Mouse (Mus musculus) hindbrain, embryonic 15.5 days (tissue): ENCODE data around the gene Naa16. TPM values are rescaled to one million over a fixed set of nuclear protein-coding genes. Genes with fewer than 3 reads are reported as not detected.

Experiments
- ATAC-seq: fragments of 200-750 bp; cut with Nextera tagmentation; 2 replicates; pipeline ENCODE4 v1.8.0; 2017; ENCODE audit warnings: low read depth, moderate number of reproducible peaks, moderate TSS enrichment; ENCODE audit not compliant: low FRiP score
- H3K27ac ChIP-seq: fragments of 300-500 bp; sonication (generic); replicated peaks from 2 replicates; pipeline ENCODE4 v1.5.1; 2015; ENCODE audit warnings: mild to moderate bottlenecking, inconsistent platforms
- H3K27me3 ChIP-seq: fragments of 300-500 bp; sonication (generic); 2 replicates; pipeline ENCODE4 v1.6.1; 2015; ENCODE audit warnings: control low read depth, inconsistent platforms
- H3K36me3 ChIP-seq: fragments of 300-500 bp; sonication (generic); 2 replicates; pipeline ENCODE4 v1.6.1; 2015; ENCODE audit warnings: control low read depth, inconsistent platforms
- H3K4me1 ChIP-seq: fragments of 300-500 bp; sonication (generic); replicated peaks from 2 replicates; pipeline ENCODE4 v1.6.1; 2015; ENCODE audit warnings: control low read depth, inconsistent platforms
- H3K4me2 ChIP-seq: fragments of 300-500 bp; sonication (generic); 2 replicates; pipeline ENCODE4 v1.6.1; 2015; ENCODE audit warnings: moderate library complexity, mild to moderate bottlenecking, inconsistent platforms
- H3K4me3 ChIP-seq: fragments of 300-500 bp; sonication (generic); 2 replicates; pipeline ENCODE4 v1.5.1; 2015; ENCODE audit warnings: mild to moderate bottlenecking, inconsistent platforms
- H3K9ac ChIP-seq: fragments of 300-500 bp; sonication (generic); 2 replicates; pipeline ENCODE4 v1.6.1; 2015; ENCODE audit warnings: inconsistent platforms
- H3K9me3 ChIP-seq: fragments of 300-500 bp; sonication (generic); 2 replicates; pipeline ENCODE4 v1.6.1; 2016; ENCODE audit warnings: control low read depth, inconsistent platforms
- WGBS: fragments of 180-500 bp; shearing (Covaris S2); methylation state at CpG from one replicate; pipeline ENCODE4 v1.1.7; 2015; 5-methylcytosine and 5-hydroxymethylcytosine counted together
- polyA plus RNA-seq: library from polyadenylated mRNA; unstranded; fragments of >200 nt; fragmentation: Nextera tagmentation; extraction: Ambion mirVana; gene quantifications from 2 replicates; pipeline ENCODE4 v1.2.1, GENCODE M21; 2015

Naa16 gene
- polyA plus RNA-seq, 1 experiment from 2014 or later: 21.4 TPM

DNA sequence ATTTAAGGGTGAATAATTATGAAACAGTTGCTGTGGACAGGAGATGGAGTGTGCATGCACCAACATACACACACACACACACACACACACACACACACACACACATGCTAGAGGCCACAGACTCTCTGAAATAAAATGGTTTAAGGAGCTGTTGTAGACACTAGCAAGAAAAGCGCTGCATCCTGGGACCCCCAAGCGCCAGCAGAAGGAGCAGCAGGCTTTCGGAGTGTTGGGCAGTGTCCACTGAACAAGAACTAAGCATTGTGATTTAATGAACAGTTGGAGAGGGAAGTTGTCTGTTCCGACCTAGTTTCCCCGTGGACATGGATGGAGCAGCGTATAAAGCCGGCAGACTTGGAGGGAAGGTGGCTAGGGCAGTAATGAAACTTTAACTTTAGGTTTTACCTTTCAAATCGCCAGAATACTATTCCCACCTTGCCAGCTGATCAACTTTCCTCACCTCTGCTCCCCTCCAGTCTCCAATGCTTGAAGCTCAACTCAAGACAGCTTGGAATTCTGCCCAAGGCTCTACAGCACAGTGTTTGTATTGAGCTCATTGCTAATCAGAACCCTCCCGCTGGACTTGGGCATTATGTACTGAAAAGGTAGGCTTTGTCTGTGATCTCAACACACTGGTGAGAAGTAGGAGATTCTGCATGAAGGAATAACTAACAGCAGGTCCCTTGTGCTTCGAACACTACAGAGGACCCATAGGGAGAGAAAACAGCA lies 66.3 kb downstream of the Naa16 start:
- 74% methylated on average over 10 of the region's 10 CpGs for WGBS
- Histone ChIP-seq H3K4me2 (no peak overlapping the region), H3K27me3 (no peaks in the 10 kb centered on the region), H3K4me3 (no peak overlapping the region), H3K4me1 (0 out of 2 replicates have a peak, but pooled peaks cover 7% of the 10 kb centered on the region), H3K36me3 (no peaks in the 10 kb centered on the region), H3K9ac (no peak overlapping the region), H3K9me3 (no peaks in the 10 kb centered on the region), H3K27ac (no peak overlapping the region)
- no peak for ATAC-seq

DNA sequence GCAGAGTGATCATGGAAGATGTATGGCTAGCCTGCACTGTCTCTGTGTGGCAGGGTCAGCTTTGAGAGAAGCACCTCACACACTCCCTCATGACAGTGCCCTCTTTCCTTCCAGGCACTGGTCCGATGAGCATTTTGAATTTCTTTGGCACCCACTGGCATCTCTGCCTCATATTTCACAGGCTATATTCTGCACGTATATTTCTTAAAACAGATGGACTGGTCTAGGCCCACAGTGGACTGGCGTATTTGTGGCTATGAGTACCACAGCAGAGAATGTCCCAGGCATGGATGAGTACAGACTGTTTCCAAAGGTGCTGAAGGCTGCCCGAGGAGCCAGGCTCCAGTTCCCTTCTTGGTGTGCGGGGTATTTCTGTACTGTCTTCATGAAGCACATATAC lies 68.7 kb downstream of the Naa16 start:
- H3K36me3 ChIP-seq: no peaks in the 10 kb centered on the region
- H3K9me3 ChIP-seq: no peaks in the 10 kb centered on the region
- H3K9ac ChIP-seq: no peak overlapping the region
- no peak overlapping the region for H3K27ac ChIP-seq
- ATAC-seq: no peak
- 0 out of 2 replicates have a peak, but pooled peaks cover 7% of the 10 kb centered on the region for H3K4me1 ChIP-seq
- WGBS: 92% methylated on average over 5 of the region's 5 CpGs
- no peak overlapping the region for H3K4me3 ChIP-seq
- H3K27me3 ChIP-seq: no peaks in the 10 kb centered on the region
- no peak overlapping the region for H3K4me2 ChIP-seq

DNA sequence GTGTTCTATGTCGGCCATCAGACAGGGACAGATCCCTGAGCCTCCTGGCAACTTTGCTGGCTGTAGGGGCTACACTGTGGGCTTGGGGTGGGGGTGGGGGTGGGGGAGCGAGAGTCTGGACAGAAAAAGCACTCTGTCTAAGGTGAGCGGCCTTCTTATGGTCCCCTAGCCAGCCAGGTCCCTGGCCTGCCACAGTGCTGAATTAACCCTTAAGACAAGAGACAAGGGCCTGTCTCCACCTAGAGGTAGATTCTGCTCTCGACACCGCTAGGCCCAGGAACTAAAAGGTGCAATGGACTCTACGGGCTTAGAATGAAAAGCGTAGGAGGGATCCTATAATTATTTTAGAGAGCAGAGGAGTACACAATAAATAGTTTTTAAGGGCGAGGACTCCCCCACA lies 69.4 kb downstream of the Naa16 start:
- 31% methylated on average over 8 of the region's 8 CpGs for whole genome bisulfite sequencing
- Histone ChIP-seq H3K4me1 (0 out of 2 replicates have a peak, but pooled peaks cover 7% of the 10 kb centered on the region), H3K4me3 (no peak overlapping the region), H3K27me3 (no peaks in the 10 kb centered on the region), H3K9ac (no peak overlapping the region), H3K4me2 (no peak overlapping the region), H3K36me3 (no peaks in the 10 kb centered on the region), H3K27ac (no peak overlapping the region), H3K9me3 (no peaks in the 10 kb centered on the region)
- ATAC-seq: peak; percentile 72; the same call in 1 of the 2 replicates

DNA sequence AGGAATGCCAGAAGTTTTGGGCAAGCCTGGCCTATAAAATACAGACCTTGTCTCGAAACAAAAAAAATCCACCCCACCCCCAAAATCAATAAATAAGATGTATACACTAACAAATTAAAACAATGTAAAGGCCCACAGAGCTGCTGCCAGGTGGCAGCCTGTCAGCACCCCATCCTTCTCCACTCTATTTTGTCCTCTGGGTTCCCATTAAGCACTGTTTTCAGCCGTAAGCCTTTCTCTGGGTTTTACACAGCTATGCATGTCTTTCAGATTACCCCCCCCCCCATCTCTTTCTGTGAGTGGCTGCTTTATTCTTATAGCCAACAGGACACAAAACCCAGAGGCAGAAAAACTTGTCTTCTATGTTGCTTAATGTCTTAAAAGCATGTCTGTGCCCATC lies 73.0 kb downstream of the Naa16 start:
- no peak for ATAC-seq
- Histone ChIP-seq H3K4me2 (no peak overlapping the region), H3K27ac (no peak overlapping the region), H3K9me3 (no peaks in the 10 kb centered on the region), H3K4me3 (no peak overlapping the region), H3K27me3 (no peaks in the 10 kb centered on the region), H3K36me3 (no peaks in the 10 kb centered on the region), H3K4me1 (0 out of 2 replicates have a peak, but pooled peaks cover 4% of the 10 kb centered on the region), H3K9ac (no peak overlapping the region)
- WGBS: 54% methylated on average over 2 of the region's 2 CpGs

GRCm38 (mm10) chr14:79315877-79316276 lies 74.7 kb downstream of the Naa16 start:
- no peak overlapping the region for H3K9ac ChIP-seq
- 67% methylated on average over 7 of the region's 7 CpGs for WGBS
- H3K27me3 ChIP-seq: no peaks in the 10 kb centered on the region
- no peak overlapping the region for H3K27ac ChIP-seq
- H3K36me3 ChIP-seq: no peaks in the 10 kb centered on the region
- H3K4me3 ChIP-seq: no peak overlapping the region
- no peaks in the 10 kb centered on the region for H3K9me3 ChIP-seq
- H3K4me1 ChIP-seq: 0 out of 2 replicates have a peak, but pooled peaks cover under 1% of the 10 kb centered on the region
- ATAC-seq: no peak
- H3K4me2 ChIP-seq: no peak overlapping the region

DNA sequence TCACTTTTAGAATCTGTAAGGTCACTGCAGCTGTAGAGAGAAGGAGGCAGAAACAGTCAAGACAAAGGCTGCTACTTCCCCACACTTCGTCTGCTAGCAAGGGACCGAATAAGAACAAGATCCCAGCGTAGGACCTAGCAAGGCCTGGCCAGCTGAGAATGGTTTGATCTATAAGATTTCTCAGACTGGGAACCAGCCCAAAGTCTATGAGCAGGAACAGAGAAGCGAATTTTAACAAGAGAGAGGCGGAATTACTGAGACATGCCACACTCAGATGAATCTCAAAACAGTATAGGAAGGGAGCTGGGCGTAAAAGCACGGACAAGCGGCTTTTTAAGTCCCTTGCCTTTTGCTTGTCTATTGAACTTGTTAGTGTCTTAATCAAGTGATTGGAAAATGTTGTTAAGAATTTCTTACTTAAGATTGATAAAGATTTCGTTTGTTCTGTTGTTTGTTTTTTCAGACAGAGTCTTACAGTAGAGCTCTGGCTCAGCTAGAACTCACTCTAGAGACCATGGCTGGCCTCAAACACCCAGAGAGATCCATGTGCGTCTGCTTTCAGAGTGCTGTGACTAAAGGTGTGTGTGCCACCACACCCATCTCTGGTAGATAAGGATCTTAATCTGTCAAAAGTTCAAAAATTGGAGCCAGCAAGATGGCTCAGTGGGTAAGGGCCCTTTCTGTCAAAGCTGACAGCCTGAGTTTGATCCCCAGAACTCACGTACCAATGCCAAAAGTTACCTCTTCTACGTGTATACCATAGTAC lies 76.2 kb downstream of the Naa16 start:
- WGBS: 79% methylated on average over 12 of the region's 12 CpGs
- H3K27ac ChIP-seq: peak overlapping the region; percentile 65

DNA sequence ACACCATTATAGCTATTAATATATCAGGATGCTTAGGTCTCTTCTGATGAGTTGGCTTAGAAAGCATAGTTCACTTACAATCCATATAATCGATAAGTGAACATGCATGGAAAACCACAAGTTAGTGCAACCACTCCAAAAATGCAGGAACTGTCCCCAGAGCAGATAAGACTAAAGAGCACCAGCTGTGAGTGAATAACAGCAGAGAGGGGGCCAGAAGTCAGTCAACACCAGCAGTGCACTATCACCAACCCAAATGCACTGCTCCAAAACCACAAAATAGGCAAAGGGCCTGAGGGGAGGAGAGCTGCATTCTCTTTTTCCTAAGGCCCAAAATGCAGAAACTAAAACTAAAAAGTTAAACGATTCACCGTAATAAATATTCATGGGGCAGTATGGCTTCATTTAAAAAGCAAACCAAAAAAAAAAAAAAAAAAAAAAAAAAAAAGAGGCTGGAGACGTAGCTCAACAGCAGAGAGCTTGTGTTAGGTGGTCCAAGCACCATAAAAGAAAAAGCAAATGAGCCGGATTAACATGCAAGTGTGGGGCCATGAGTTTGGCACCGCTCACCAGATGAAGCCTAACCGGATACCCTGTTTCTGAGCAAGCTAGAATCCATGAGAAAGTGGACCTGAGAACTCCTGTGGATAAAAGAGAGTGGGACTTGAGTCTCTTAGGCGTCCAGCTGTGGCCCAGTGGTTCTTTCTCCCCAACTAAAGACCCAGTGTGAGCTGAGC lies 77.0 kb downstream of the Naa16 start:
- H3K9ac ChIP-seq: no peak overlapping the region
- H3K27ac ChIP-seq: peak overlapping the region; percentile 65
- H3K27me3 ChIP-seq: no peaks in the 10 kb centered on the region
- peak; percentile 64; the same call in 1 of the 2 replicates for ATAC-seq
- H3K4me1 ChIP-seq: no peaks in the 10 kb centered on the region
- H3K36me3 ChIP-seq: no peaks in the 10 kb centered on the region
- 56% methylated on average over 8 of the region's 8 CpGs for WGBS
- H3K4me3 ChIP-seq: no peak overlapping the region
- no peaks in the 10 kb centered on the region for H3K9me3 ChIP-seq
- H3K4me2 ChIP-seq: no peak overlapping the region

More for the DNA sequence above, 76.2 kb downstream of the Naa16 start:
- H3K4me2 ChIP-seq: no peak overlapping the region
- H3K36me3 ChIP-seq: no peaks in the 10 kb centered on the region
- H3K9me3 ChIP-seq: no peaks in the 10 kb centered on the region
- H3K4me1 ChIP-seq: no peaks in the 10 kb centered on the region
- H3K27me3 ChIP-seq: no peaks in the 10 kb centered on the region
- H3K9ac ChIP-seq: no peak overlapping the region
- no peak overlapping the region for H3K4me3 ChIP-seq
- ATAC-seq: no peak

GRCm38 (mm10) chr14:79312719-79313118 lies 77.9 kb downstream of the Naa16 start:
- Histone ChIP-seq H3K27me3 (no peaks in the 10 kb centered on the region), H3K4me3 (no peak overlapping the region), H3K9ac (no peak overlapping the region), H3K27ac (no peak overlapping the region), H3K36me3 (no peaks in the 10 kb centered on the region), H3K4me1 (0 out of 2 replicates have a peak, but pooled peaks cover 3% of the 10 kb centered on the region), H3K9me3 (no peaks in the 10 kb centered on the region), H3K4me2 (no peak overlapping the region)
- ATAC-seq: no peak
- 82% methylated on average over 4 of the region's 4 CpGs for WGBS

DNA sequence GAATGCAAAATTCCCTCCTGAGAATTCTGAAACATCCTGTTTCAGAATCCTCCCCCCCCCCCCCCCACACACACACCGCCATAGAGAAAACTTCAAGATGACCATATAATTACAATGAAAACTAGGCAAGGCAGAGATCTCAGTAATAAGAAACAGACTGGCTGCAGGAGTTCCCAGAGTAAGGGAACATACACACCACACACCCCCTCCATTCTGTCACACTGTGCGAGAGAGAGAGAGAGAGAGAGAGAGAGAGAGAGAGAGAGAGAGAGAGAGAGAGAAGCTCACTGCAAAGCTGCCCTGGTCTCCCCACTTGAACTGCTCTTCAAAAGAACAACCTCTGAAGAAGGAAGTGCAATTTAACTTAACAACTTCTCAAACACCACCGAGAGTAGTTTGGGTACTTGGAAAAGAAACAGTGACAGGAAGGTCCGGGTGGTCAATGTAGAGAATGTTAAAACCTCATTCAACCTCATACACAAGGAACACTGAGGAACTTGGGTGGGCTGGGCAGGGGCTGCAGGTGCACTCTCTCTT lies 78.6 kb downstream of the Naa16 start:
- no peak overlapping the region for H3K9ac ChIP-seq

DNA sequence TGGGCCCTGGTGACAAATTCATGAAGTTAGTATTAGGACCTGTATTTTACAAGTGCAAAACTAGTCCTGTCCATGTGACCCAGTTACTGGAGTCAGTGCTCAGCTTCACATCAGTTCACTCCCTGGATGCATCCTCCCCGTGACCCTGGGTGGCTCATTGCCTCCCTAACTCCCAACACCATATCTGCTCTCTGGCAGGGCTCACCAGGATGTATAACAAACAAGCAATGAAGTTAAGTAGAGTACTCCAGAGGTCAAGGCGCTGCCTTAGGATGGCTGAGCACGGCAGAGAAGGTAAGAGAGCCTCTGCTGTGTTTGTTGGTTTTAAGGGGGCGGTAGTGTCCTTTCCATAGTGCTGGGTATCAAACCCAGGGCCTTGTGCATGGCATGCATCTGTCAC lies 81.5 kb downstream of the Naa16 start:
- Histone ChIP-seq H3K27me3 (no peaks in the 10 kb centered on the region), H3K4me1 (0 out of 2 replicates have a peak, but pooled peaks cover 3% of the 10 kb centered on the region), H3K36me3 (no peaks in the 10 kb centered on the region), H3K9ac (no peak overlapping the region), H3K4me3 (no peak overlapping the region), H3K4me2 (no peak overlapping the region), H3K9me3 (no peaks in the 10 kb centered on the region), H3K27ac (no peak overlapping the region)
- ATAC-seq: no peak
- WGBS: 47% methylated on average over 4 of the region's 4 CpGs

More for the DNA sequence above, 78.6 kb downstream of the Naa16 start:
- Histone ChIP-seq H3K4me1 (0 out of 2 replicates have a peak, but pooled peaks cover 3% of the 10 kb centered on the region), H3K27me3 (no peaks in the 10 kb centered on the region), H3K4me3 (no peak overlapping the region), H3K27ac (no peak overlapping the region), H3K36me3 (no peaks in the 10 kb centered on the region), H3K9me3 (no peaks in the 10 kb centered on the region), H3K4me2 (no peak overlapping the region)
- 81% methylated on average over 4 of the region's 4 CpGs for WGBS
- ATAC-seq: no peak

DNA sequence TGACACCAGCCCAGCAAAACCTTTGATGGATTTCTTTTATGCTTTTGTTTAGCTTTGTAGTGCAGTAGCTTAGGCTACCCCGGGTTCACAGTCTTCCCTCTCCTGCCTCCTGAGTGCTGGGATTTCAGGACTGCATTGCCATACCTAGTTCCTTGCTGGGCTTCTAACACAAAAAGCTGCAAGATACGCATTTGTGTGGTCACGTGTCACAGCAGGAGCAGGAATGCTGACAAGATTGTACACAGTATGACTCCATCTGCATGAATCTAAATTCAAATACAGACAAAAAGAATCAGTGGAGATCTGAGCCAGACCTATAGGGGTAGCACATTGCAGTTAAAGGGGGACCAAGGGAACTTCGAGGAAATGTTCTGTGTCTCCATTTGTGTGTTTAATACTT lies 82.2 kb downstream of the Naa16 start:
- H3K9ac ChIP-seq: no peak overlapping the region
- H3K4me1 ChIP-seq: 0 out of 2 replicates have a peak, but pooled peaks cover 3% of the 10 kb centered on the region
- no peak overlapping the region for H3K4me2 ChIP-seq
- H3K9me3 ChIP-seq: no peaks in the 10 kb centered on the region
- ATAC-seq: no peak
- 8% methylated on average over 4 of the region's 4 CpGs for WGBS
- no peak overlapping the region for H3K27ac ChIP-seq
- no peak overlapping the region for H3K4me3 ChIP-seq
- H3K27me3 ChIP-seq: no peaks in the 10 kb centered on the region
- H3K36me3 ChIP-seq: no peaks in the 10 kb centered on the region
